Mouse (Mus musculus) layer of hippocampus, postnatal 10 days (tissue): ENCODE data around the gene Gm904. TPM values are rescaled to one million over a fixed set of nuclear protein-coding genes. Genes with fewer than 3 reads are reported as not detected.
"Not testable (repeated sequence)": the region's sequence is repeated elsewhere in the genome, so short reads cannot be mapped to it uniquely, and the experiment has no call there.

Source experiments
- DNase-seq, 2 experiments: peaks; one replicate each; pipeline ENCODE4 v3.0.0; 2021; ENCODE audit warnings: low spot score in 2 of 2
- long read RNA-seq: library from polyadenylated mRNA; stranded (forward); transcript quantifications from one replicate; pipeline ENCODE4 v2.0.0, GENCODE M21; 2023
- microRNA-seq, 2 experiments: library from miRNA; unstranded; fragments of <30 nt; microRNA quantifications; one replicate each; pipeline ENCODE4 v1.2.0; 2021
- total RNA-seq, 2 experiments: library from RNA; stranded (reverse); gene quantifications; 2 replicates each; pipeline ENCODE4 v1.2.3; 2021

The Gm904 gene
- not detected for total RNA-seq
- long read RNA-seq: 0 reads

GRCm38 (mm10) chr13:50642928-50643327 is at the start of gene Gm904:
TSS of gene Gm904 (plus strand) at chr13:50643228.
- DNase-seq: not testable (repeated sequence)

GRCm38 (mm10) chr13:50648771-50649170 is 5.7 kb downstream of the Gm904 start:
- DNase-seq: not testable (repeated sequence)

Small RNA genes within 50 kb of the gene (microRNA-seq; reads per million reads assigned to microRNA genes)
- 0 reads per million in 2 experiments for gene Gm23952
- 0 reads per million in 2 experiments for gene Mir683-2

Other genes with a start within 250 kb of the Gm904 start
- 10 to 100 TPM; 21.6 to 22.2 TPM for gene Fbxw17, start 225.4 kb upstream of the Gm904 start, total RNA-seq
- not detected for gene Gm47429, start 199.3 kb upstream of the Gm904 start, total RNA-seq
- not detected for gene Nutm2, start 175.9 kb upstream of the Gm904 start, total RNA-seq
- not detected for gene Gm8765, start 55.1 kb downstream of the Gm904 start, total RNA-seq